Mouse (Mus musculus) naive thymus-derived CD4-positive, alpha-beta T cell, adult 5 months (primary cell): Measurements from ENCODE around the gene Tbc1d20. TPM values are rescaled to one million over a fixed set of nuclear protein-coding genes. Genes with fewer than 3 reads are reported as not detected.

Source experiments
- polyA plus RNA-seq: library from polyadenylated mRNA; unstranded; fragments of 100-300 nt; shearing (Covaris generic); gene quantifications from one replicate; pipeline ENCODE4 v1.2.1, GENCODE M21; 2017

Tbc1d20 gene
- 68.7 TPM for polyA plus RNA-seq

GRCm38 (mm10) chr2:152293727-152294475 is at the start of gene Tbc1d20:
TSS of gene Tbc1d20 (plus strand) at chr2:152293828.

GRCm38 (mm10) chr2:152332101-152332825 is 38.6 kb downstream of the Tbc1d20 start, which contains the start of gene Rbck1:
TSS of gene Rbck1 (minus strand) at chr2:152332653.

GRCm38 (mm10) chr2:152343329-152344213 is 49.9 kb downstream of the Tbc1d20 start, which contains the start of gene Trib3:
TSS of gene Trib3 (minus strand) at chr2:152344032.

Other genes with a start within 250 kb of the Tbc1d20 start
- not detected for gene Scrt2, start 212.3 kb upstream of the Tbc1d20 start, polyA plus RNA-seq
- gene Srxn1, start 188.3 kb upstream of the Tbc1d20 start, polyA plus RNA-seq: not detected
- not detected for gene Tcf15, start 150.3 kb upstream of the Tbc1d20 start, polyA plus RNA-seq
- gene Csnk2a1, start 67.0 kb upstream of the Tbc1d20 start, polyA plus RNA-seq: 44.3 TPM
- gene Rbck1, start 38.8 kb downstream of the Tbc1d20 start, polyA plus RNA-seq: 288 TPM
- gene Trib3, start 50.2 kb downstream of the Tbc1d20 start, polyA plus RNA-seq: 12.2 TPM
- gene Nrsn2, start 82.8 kb downstream of the Tbc1d20 start, polyA plus RNA-seq: not detected
- 0.27 TPM for gene Sox12, start 104.2 kb downstream of the Tbc1d20 start, polyA plus RNA-seq
- 0.41 TPM for gene Zcchc3, start 121.2 kb downstream of the Tbc1d20 start, polyA plus RNA-seq
- gene 6820408C15Rik, start 121.8 kb downstream of the Tbc1d20 start, polyA plus RNA-seq: not detected
- gene Defb23, start 170.8 kb downstream of the Tbc1d20 start, polyA plus RNA-seq: not detected
- gene Defb20, start 183.2 kb downstream of the Tbc1d20 start, polyA plus RNA-seq: not detected
- gene Defb22, start 196.3 kb downstream of the Tbc1d20 start, polyA plus RNA-seq: not detected
- not detected for gene Defb26, start 217.9 kb downstream of the Tbc1d20 start, polyA plus RNA-seq
- not detected for gene Defb28, start 224.4 kb downstream of the Tbc1d20 start, polyA plus RNA-seq
- gene Defb29, start 246.3 kb downstream of the Tbc1d20 start, polyA plus RNA-seq: not detected